Mouse (Mus musculus) liver, embryonic 12.5 days (tissue): ENCODE measurements around the gene Gm17174. TPM values are rescaled to one million over a fixed set of nuclear protein-coding genes. Genes with fewer than 3 reads are reported as not detected.
"Not testable (repeated sequence)": the region's sequence is repeated elsewhere in the genome, so short reads cannot be mapped to it uniquely, and the experiment has no call there.

Source experiments
- ATAC-seq: fragments of 200-750 bp; cut with Nextera tagmentation; 2 replicates; pipeline ENCODE4 v1.8.0; 2017; ENCODE audit warnings: moderate number of reproducible peaks, mild to moderate bottlenecking, moderate library complexity
- H3K27ac ChIP-seq: fragments of 300-500 bp; sonication (generic); 2 replicates; pipeline ENCODE4 v1.5.1; 2016; ENCODE audit warnings: mild to moderate bottlenecking
- H3K27me3 ChIP-seq: fragments of 300-500 bp; sonication (generic); replicated peaks from 2 replicates; pipeline ENCODE4 v1.6.1; 2016; ENCODE audit warnings: mild to moderate bottlenecking, moderate library complexity
- H3K36me3 ChIP-seq: fragments of 300-500 bp; sonication (generic); 2 replicates; pipeline ENCODE4 v1.6.1; 2016; ENCODE audit warnings: mild to moderate bottlenecking, moderate library complexity
- H3K4me1 ChIP-seq: fragments of 300-500 bp; sonication (generic); 2 replicates; pipeline ENCODE4 v1.6.1; 2016
- H3K4me2 ChIP-seq: fragments of 300-500 bp; sonication (generic); 2 replicates; pipeline ENCODE4 v1.6.1; 2016; ENCODE audit warnings: mild to moderate bottlenecking, moderate library complexity
- H3K4me3 ChIP-seq: fragments of 300-500 bp; sonication (generic); 2 replicates; pipeline ENCODE4 v1.5.1; 2016; ENCODE audit warnings: mild to moderate bottlenecking, moderate library complexity
- H3K9ac ChIP-seq: fragments of 300-500 bp; sonication (generic); 2 replicates; pipeline ENCODE4 v1.6.1; 2016; ENCODE audit warnings: mild to moderate bottlenecking, moderate library complexity
- H3K9me3 ChIP-seq: fragments of 300-500 bp; sonication (generic); replicated peaks from 2 replicates; pipeline ENCODE4 v1.6.1; 2016; ENCODE audit warnings: mild to moderate bottlenecking, moderate library complexity
- WGBS: fragments of 180-500 bp; shearing (Covaris S2); methylation state at CpG from one replicate; pipeline ENCODE4 v1.1.7; 2016; ENCODE audit not compliant: insufficient replicate concordance; 5-methylcytosine and 5-hydroxymethylcytosine counted together
- polyA plus RNA-seq: library from polyadenylated mRNA; unstranded; fragments of >200 nt; fragmentation: Nextera tagmentation; extraction: Ambion mirVana; gene quantifications from 2 replicates; pipeline ENCODE4 v1.2.1, GENCODE M21; 2016

Gene Gm17174
- not detected in 2 replicates for polyA plus RNA-seq

DNA sequence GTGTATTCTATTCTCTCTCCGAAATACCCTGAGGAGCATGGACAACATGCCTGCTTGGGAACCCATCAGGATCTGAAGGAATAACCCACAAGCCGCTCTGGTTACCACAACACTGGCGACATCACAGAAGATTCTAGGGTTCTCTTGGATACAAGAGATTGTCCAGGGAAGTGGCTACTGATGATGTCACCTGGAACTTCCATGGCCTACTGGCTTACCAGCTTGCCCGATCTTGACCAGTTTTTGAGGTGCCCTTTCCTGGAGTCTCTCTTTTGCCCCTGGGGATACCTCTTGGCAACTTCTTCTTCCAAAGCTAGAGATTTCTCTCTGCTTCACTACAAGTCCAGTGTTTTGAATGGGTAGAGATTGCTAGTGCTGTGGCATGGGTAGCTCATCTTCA, at the start of gene Gm17174:
Gm17174 (minus strand) TSS at position 101 of the 400 bp plus-strand sequence.
- 83% methylated on average over 4 of the region's 4 CpGs for WGBS
- not testable (repeated sequence) for H3K27ac ChIP-seq, H3K4me3 ChIP-seq, H3K9me3 ChIP-seq, H3K4me1 ChIP-seq, H3K4me2 ChIP-seq, H3K9ac ChIP-seq, H3K27me3 ChIP-seq, H3K36me3 ChIP-seq, ATAC-seq

GRCm38 (mm10) chr14:51635566-51635965, 43.6 kb upstream of the Gm17174 start, which contains the start of gene Gm4181:
Gene Gm4181 (minus strand): TSS chr14:51635666.
- H3K9ac ChIP-seq, H3K4me2 ChIP-seq, H3K36me3 ChIP-seq, H3K9me3 ChIP-seq, H3K27me3 ChIP-seq, H3K4me3 ChIP-seq, H3K27ac ChIP-seq, ATAC-seq, H3K4me1 ChIP-seq: not testable (repeated sequence)
- WGBS: 39% methylated on average over 1 of the region's 1 CpGs

- H3K4me2 ChIP-seq, H3K9ac ChIP-seq, H3K4me1 ChIP-seq, H3K36me3 ChIP-seq, H3K4me3 ChIP-seq, ATAC-seq, H3K27me3 ChIP-seq, H3K27ac ChIP-seq, H3K9me3 ChIP-seq: not testable (repeated sequence)
- WGBS: 65% methylated on average over 1 of the region's 1 CpGs
These were observed 40.5 kb upstream of the Gm17174 start for GRCm38 (mm10) chr14:51632426-51632825.

DNA sequence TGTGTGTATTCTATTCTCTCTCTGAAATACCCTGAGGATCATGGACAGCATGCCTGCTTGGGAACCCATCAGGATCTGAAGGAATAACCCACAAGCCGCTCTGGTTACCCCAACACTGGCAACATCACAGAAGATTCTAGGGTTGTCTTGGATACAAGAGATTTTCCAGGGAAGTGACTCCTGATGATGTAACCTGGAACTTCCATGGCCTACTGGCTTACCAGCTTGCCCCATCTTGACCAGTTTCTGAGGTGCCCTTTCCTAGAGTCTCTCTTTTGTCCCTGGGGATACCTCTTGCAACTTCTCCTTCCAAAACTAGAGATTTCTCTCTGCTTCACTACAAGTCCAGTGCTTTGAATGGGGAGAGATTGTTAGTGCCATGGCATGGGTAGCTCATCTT, 19.3 kb upstream of the Gm17174 start, which contains the start of gene Gm17078:
Gm17078 (minus strand) TSS at position 101 of the 400 bp plus-strand sequence.
- no peaks in the 10 kb centered on the region for H3K27me3 ChIP-seq
- no peak within 1 kb of the TSS for H3K4me3 ChIP-seq
- H3K9ac ChIP-seq: no peak within 1 kb of the TSS
- H3K9me3 ChIP-seq: no peaks in the 10 kb centered on the region
- ATAC-seq: no peak
- no peak within 1 kb of the TSS for H3K4me2 ChIP-seq
- no peaks in the 10 kb centered on the region for H3K4me1 ChIP-seq
- no peaks in the 10 kb centered on the region for H3K36me3 ChIP-seq
- 63% methylated on average over 1 of the region's 1 CpGs for WGBS
- no peak within 1 kb of the TSS for H3K27ac ChIP-seq

DNA sequence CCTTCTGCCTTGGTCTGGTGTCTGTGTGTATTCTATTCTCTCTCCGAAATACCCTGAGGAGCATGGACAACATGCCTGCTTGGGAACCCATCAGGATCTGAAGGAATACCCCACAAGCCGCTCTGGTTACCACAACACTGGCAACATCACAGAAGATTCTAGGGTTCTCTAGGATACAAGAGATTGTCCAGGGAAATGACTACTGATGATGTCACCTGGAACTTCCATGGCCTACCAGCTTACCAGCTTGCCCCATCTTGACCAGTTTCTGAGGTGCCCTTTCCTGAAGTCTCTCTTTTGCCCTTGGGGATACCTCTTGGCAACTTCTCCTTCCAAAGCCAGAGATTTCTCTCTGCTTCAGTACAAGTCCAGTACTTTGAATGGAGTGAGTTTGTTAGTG, 18.0 kb downstream of the Gm17174 start, which contains the start of gene Gm17175:
Gm17175 (minus strand) TSS at position 101 of the 400 bp plus-strand sequence.
- not testable (repeated sequence) for H3K4me3 ChIP-seq, H3K4me2 ChIP-seq, H3K36me3 ChIP-seq, H3K9me3 ChIP-seq, H3K27ac ChIP-seq, ATAC-seq, H3K27me3 ChIP-seq, H3K9ac ChIP-seq, H3K4me1 ChIP-seq
- 66% methylated on average over 2 of the region's 2 CpGs for WGBS

DNA sequence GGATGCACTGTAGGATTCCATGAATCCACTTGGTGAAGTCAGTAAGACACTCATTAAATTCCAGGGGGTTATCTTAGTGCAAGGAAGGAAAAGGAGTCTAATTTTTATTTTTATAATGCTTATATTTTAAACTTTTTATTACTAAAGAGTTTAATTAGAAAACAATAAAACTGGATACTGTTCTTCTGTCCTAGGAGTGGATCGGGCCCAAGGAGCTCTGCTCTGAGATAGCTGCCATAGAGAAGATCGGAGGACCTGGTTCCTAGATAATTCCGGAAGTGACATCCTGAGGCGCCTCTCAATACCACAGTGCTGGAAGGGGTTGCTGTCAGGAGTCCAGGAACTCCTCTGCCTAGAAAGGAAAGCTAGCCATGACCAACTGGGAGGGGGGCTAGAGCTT, 39.4 kb downstream of the Gm17174 start, which contains the start of gene Gm5622:
Gm5622 (plus strand) TSS at position 301 of the 400 bp plus-strand sequence.
- no peaks in the 10 kb centered on the region for H3K9me3 ChIP-seq
- H3K9ac ChIP-seq: no peak within 1 kb of the TSS
- no peak within 1 kb of the TSS for H3K27ac ChIP-seq
- no peak within 1 kb of the TSS for H3K4me3 ChIP-seq
- 59% methylated on average over 4 of the region's 4 CpGs for WGBS
- no peaks in the 10 kb centered on the region for H3K4me1 ChIP-seq
- H3K4me2 ChIP-seq: no peak within 1 kb of the TSS
- no peaks in the 10 kb centered on the region for H3K36me3 ChIP-seq
- H3K27me3 ChIP-seq: no peaks in the 10 kb centered on the region
- ATAC-seq: no peak

Other genes with a start within 250 kb of the Gm17174 start
- not detected in 2 replicates for gene Gm7247, start 230.4 kb downstream of the Gm17174 start, polyA plus RNA-seq
- gene Vmn2r88, start 181.3 kb downstream of the Gm17174 start, polyA plus RNA-seq: not detected in 2 replicates
- gene Vmn2r89, start 140.3 kb downstream of the Gm17174 start, polyA plus RNA-seq: not detected in 2 replicates
- 0.13 TPM in 1 of 2 replicates, not detected in the other for gene Gm5622, start 39.3 kb downstream of the Gm17174 start, polyA plus RNA-seq
- gene Gm17175, start 18.1 kb downstream of the Gm17174 start, polyA plus RNA-seq: not detected in 2 replicates
- gene Gm17078, start 19.2 kb upstream of the Gm17174 start, polyA plus RNA-seq: not detected in 2 replicates
- not detected in 2 replicates for gene Gm4181, start 43.5 kb upstream of the Gm17174 start, polyA plus RNA-seq
- gene Gm17079, start 103.3 kb upstream of the Gm17174 start, polyA plus RNA-seq: not detected in 2 replicates
- not detected in 2 replicates for gene Gm5800, start 125.0 kb upstream of the Gm17174 start, polyA plus RNA-seq
- gene Ang4, start 181.5 kb upstream of the Gm17174 start, polyA plus RNA-seq: not detected in 2 replicates
- gene AY358078, start 207.9 kb upstream of the Gm17174 start, polyA plus RNA-seq: not detected in 2 replicates